Mouse (Mus musculus): ENCODE measurements at regions not wholly inside any gene's neighbourhood (a gene's known extent, or its start where the extent isn't known, plus 50 kb on each side); places are given as distances from the start of the nearest gene placed in this dataset.

- Histone ChIP-seq H3K4me2 (replicated peaks) (no peak overlapping the region), H3K9me3 (replicated peaks) (no peaks in the 10 kb centered on the region), H3K4me1 (no peaks in the 10 kb centered on the region), H3K9ac (no peak overlapping the region), H3K27ac (no peak overlapping the region), H3K27me3 (no peaks in the 10 kb centered on the region), H3K4me3 (no peak overlapping the region), H3K36me3 (no peaks in the 10 kb centered on the region)
- 89% methylated on average over 5 of the region's 5 CpGs for WGBS
- ATAC-seq (ENCODE audit: low FRiP score), result no peak
Measured at GRCm38 (mm10) chr1:72036141-72036540, 176.0 kb downstream of the Mreg start.

DNA sequence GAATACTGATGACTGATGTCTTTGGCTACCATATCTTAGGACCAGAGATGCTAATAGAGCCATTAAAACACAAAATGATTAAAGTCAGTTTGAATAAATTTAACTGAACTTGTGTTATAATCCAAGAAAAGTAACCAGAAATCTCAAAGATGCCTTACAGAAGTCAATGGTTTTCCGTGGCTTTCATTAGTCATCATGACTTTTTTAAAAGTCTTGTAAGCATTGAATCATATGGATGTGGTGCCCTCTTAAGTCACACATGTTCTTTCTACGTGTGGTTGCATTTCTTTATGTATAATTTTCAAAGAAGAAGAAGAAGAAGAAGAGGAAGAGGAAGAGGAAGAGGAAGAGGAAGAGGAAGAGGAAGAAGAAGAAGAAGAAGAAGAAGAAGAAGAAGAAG is 178.2 kb downstream of the Mreg start:
- no peak for ATAC-seq (ENCODE audit: low FRiP score)
- Histone ChIP-seq H3K9ac (no peak overlapping the region), H3K27me3 (no peaks in the 10 kb centered on the region), H3K36me3 (no peaks in the 10 kb centered on the region), H3K4me2 (replicated peaks) (no peak overlapping the region), H3K27ac (no peak overlapping the region), H3K9me3 (replicated peaks) (no peaks in the 10 kb centered on the region), H3K4me3 (no peak overlapping the region), H3K4me1 (no peaks in the 10 kb centered on the region)
- WGBS, result 86% methylated on average over 2 of the region's 2 CpGs

DNA sequence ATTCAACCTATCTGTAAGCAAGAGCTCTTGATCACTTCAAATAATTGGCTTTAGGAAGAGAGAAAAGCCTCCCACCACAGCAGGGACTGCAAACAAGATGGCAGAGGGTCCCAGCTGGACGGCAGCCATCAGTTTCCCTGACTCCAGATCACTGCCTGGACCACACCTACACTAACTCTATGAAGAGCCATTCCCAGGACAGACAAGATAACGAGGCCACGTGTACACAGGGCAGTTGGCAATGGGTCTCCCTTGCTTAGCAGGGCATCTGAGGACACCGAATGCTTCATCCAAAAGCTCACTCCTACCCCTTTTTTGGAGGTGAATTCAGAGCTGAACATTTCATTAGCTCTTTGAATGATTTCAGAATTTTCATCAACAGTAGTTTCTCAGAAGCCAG is 179.9 kb downstream of the Mreg start:
- H3K4me1 ChIP-seq, result no peaks in the 10 kb centered on the region
- no peaks in the 10 kb centered on the region for H3K27me3 ChIP-seq
- no peak overlapping the region for H3K4me3 ChIP-seq
- H3K9ac ChIP-seq, result no peak overlapping the region
- no peak overlapping the region for H3K4me2 ChIP-seq (replicated peaks)
- ATAC-seq (ENCODE audit: low FRiP score), result no peak
- no peaks in the 10 kb centered on the region for H3K9me3 ChIP-seq (replicated peaks)
- 81% methylated on average over 4 of the region's 4 CpGs for WGBS
- H3K36me3 ChIP-seq, result no peaks in the 10 kb centered on the region
- H3K27ac ChIP-seq, result no peak overlapping the region

DNA sequence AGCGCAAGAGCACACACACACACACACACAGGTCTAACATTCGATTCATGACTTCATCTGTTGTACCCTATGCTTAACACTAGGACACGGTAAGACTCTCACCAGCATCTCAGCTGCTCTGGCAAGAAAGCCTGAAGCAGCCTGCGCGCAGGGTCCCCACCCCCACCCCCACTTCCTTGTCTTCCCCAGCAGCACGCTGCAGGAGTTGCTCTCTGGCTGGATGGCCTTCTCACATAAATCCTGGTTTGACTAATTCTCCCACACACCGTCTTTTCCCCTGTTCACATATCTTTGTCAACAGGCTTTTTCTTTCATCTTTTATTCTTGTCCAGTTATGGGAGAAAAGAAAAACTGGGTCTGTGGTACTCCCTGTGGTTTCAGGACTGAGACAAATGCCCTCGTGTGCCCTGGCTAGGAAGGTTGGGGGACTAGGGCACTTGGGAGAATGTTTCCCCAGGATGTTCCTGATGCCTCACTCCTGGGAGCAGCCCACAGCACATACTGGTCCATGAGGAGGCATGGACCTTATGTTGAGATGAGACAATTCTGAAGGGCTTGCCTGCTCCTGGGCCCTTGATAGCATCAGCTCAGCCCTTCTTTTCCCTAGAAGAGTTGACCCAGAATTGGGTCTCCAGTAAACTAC is 181.2 kb downstream of the Mreg start:
- Histone ChIP-seq H3K36me3 (no peaks in the 10 kb centered on the region), H3K27me3 (no peaks in the 10 kb centered on the region), H3K4me1 (no peaks in the 10 kb centered on the region), H3K4me2 (replicated peaks) (no peak overlapping the region), H3K9me3 (replicated peaks) (no peaks in the 10 kb centered on the region), H3K4me3 (no peak overlapping the region), H3K27ac (no peak overlapping the region), H3K9ac (no peak overlapping the region)
- no peak for ATAC-seq (ENCODE audit: low FRiP score)
- WGBS, result 63% methylated on average over 8 of the region's 8 CpGs

DNA sequence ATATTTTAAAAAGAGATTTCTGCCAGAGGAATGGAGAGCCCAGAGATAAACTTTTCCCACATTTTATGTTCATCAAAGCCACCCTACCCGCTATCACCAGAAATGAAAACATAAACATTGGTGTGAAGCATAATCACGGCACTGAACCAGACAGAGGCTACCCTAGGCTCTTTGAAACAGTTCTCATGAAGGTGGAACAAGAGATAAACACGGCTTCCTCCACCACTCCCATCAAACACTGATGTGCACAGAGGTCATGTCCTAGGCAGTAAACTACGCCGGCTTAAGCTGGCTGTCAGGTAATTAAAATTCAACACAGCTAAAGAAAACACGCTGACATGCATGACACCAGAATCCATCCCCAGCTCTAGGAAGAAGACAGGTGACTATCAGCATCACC is 182.5 kb downstream of the Mreg start:
- Histone ChIP-seq H3K27me3 (no peaks in the 10 kb centered on the region), H3K4me1 (no peaks in the 10 kb centered on the region), H3K27ac (no peak overlapping the region), H3K4me2 (replicated peaks) (no peak overlapping the region), H3K4me3 (no peak overlapping the region), H3K9me3 (replicated peaks) (no peaks in the 10 kb centered on the region), H3K36me3 (no peaks in the 10 kb centered on the region), H3K9ac (no peak overlapping the region)
- WGBS, result 89% methylated on average over 6 of the region's 6 CpGs
- no peak for ATAC-seq (ENCODE audit: low FRiP score)

- no peak for ATAC-seq (ENCODE audit: low FRiP score)
- H3K27ac ChIP-seq, result no peak overlapping the region
- WGBS, result 86% methylated on average over 4 of the region's 4 CpGs
Measured at GRCm38 (mm10) chr1:72026861-72027260, 185.2 kb downstream of the Mreg start.

GRCm38 (mm10) chr1:72022631-72023030 is 189.5 kb downstream of the Mreg start:
- H3K27me3 ChIP-seq, result no peaks in the 10 kb centered on the region
- 89% methylated on average over 3 of the region's 3 CpGs for WGBS
- H3K36me3 ChIP-seq, result no peaks in the 10 kb centered on the region
- no peak overlapping the region for H3K27ac ChIP-seq
- no peak for ATAC-seq (ENCODE audit: low FRiP score)
- H3K9ac ChIP-seq, result no peak overlapping the region
- no peak overlapping the region for H3K4me3 ChIP-seq
- no peak overlapping the region for H3K4me2 ChIP-seq (replicated peaks)
- H3K9me3 ChIP-seq (replicated peaks), result no peaks in the 10 kb centered on the region
- H3K4me1 ChIP-seq, result no peaks in the 10 kb centered on the region

More at GRCm38 (mm10) chr1:72026861-72027260, 185.2 kb downstream of the Mreg start:
- no peak overlapping the region for H3K4me2 ChIP-seq (replicated peaks)
- H3K9me3 ChIP-seq (replicated peaks), result no peaks in the 10 kb centered on the region
- no peaks in the 10 kb centered on the region for H3K36me3 ChIP-seq
- H3K4me3 ChIP-seq, result no peak overlapping the region
- no peak overlapping the region for H3K9ac ChIP-seq
- H3K4me1 ChIP-seq, result no peaks in the 10 kb centered on the region
- no peaks in the 10 kb centered on the region for H3K27me3 ChIP-seq

GRCm38 (mm10) chr1:72018479-72019222 is 193.5 kb downstream of the Mreg start:
- no peak overlapping the region for H3K4me2 ChIP-seq (replicated peaks)
- 75% methylated on average over 4 of the region's 4 CpGs for WGBS
- no peak overlapping the region for H3K9ac ChIP-seq
- H3K36me3 ChIP-seq, result no peaks in the 10 kb centered on the region
- no peak for ATAC-seq (ENCODE audit: low FRiP score)
- H3K4me1 ChIP-seq, result no peaks in the 10 kb centered on the region
- no peaks in the 10 kb centered on the region for H3K27me3 ChIP-seq
- H3K27ac ChIP-seq, result no peak overlapping the region
- H3K4me3 ChIP-seq, result no peak overlapping the region
- no peaks in the 10 kb centered on the region for H3K9me3 ChIP-seq (replicated peaks)

GRCm38 (mm10) chr1:72017814-72018478 is 194.2 kb downstream of the Mreg start:
- Histone ChIP-seq H3K4me1 (no peaks in the 10 kb centered on the region), H3K4me2 (replicated peaks) (no peak overlapping the region), H3K4me3 (no peak overlapping the region), H3K36me3 (no peaks in the 10 kb centered on the region), H3K9me3 (replicated peaks) (no peaks in the 10 kb centered on the region), H3K9ac (no peak overlapping the region), H3K27me3 (no peaks in the 10 kb centered on the region), H3K27ac (no peak overlapping the region)
- ATAC-seq (ENCODE audit: low FRiP score), result no peak
- WGBS, result 80% methylated on average over 1 of the region's 1 CpGs

DNA sequence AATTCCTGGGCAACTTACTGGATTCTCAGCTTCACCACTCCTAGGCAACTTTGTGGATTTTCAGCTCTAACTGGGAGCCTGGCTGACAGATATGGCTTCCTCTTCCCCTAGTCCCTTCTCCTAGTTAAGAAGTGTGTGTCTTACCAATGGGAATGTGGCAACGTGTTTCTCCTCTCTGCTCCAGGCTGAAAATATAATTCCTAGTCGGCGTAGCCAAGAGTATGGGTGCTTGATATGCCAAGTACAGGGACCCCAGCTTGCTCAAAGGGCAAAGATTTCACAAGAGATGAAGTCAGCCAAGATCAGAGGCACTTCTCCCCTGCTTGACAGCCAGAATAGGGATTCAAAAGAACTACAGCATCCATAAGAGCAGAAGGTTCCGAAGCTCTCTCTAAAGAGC is 196.6 kb downstream of the Mreg start:
- no peaks in the 10 kb centered on the region for H3K4me1 ChIP-seq
- ATAC-seq (ENCODE audit: low FRiP score), result no peak
- H3K27me3 ChIP-seq, result no peaks in the 10 kb centered on the region
- no peaks in the 10 kb centered on the region for H3K36me3 ChIP-seq
- H3K9me3 ChIP-seq (replicated peaks), result no peaks in the 10 kb centered on the region
- H3K9ac ChIP-seq, result no peak overlapping the region
- no peak overlapping the region for H3K4me3 ChIP-seq
- 88% methylated on average over 4 of the region's 4 CpGs for WGBS
- H3K27ac ChIP-seq, result no peak overlapping the region
- no peak overlapping the region for H3K4me2 ChIP-seq (replicated peaks)

GRCm38 (mm10) chr1:72014580-72014979 is 197.5 kb downstream of the Mreg start:
- no peak overlapping the region for H3K4me3 ChIP-seq
- H3K4me2 ChIP-seq (replicated peaks), result no peak overlapping the region
- H3K27me3 ChIP-seq, result no peaks in the 10 kb centered on the region
- WGBS, result 66% methylated on average over 2 of the region's 2 CpGs
- H3K27ac ChIP-seq, result no peak overlapping the region
- no peaks in the 10 kb centered on the region for H3K36me3 ChIP-seq
- H3K4me1 ChIP-seq, result no peaks in the 10 kb centered on the region
- H3K9me3 ChIP-seq (replicated peaks), result no peaks in the 10 kb centered on the region
- no peak overlapping the region for H3K9ac ChIP-seq
- no peak for ATAC-seq (ENCODE audit: low FRiP score)

DNA sequence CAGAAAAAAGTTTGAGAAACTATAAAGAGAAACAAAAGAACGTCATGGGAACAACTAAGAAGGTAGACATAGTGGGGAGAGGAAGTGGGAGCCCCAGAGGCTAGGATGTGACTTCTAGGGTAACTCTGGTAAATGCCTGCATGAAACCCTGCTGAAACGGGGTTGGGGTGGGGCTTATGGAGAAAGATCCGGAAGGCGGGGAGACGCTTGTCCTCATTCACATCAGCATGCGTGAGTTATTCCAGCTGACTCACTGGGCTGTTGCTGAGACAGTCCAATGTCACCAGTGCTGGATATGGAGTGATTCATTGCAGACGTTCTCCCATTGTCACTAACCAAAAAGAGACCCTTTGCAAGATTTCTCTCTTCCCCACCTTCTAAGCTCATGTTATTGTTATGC is 198.2 kb downstream of the Mreg start:
- no peaks in the 10 kb centered on the region for H3K27me3 ChIP-seq
- ATAC-seq (ENCODE audit: low FRiP score), result no peak
- no peak overlapping the region for H3K27ac ChIP-seq
- H3K4me1 ChIP-seq, result no peaks in the 10 kb centered on the region
- H3K9me3 ChIP-seq (replicated peaks), result no peaks in the 10 kb centered on the region
- H3K4me3 ChIP-seq, result no peak overlapping the region
- no peak overlapping the region for H3K4me2 ChIP-seq (replicated peaks)
- 75% methylated on average over 7 of the region's 7 CpGs for WGBS
- H3K9ac ChIP-seq, result no peak overlapping the region
- no peaks in the 10 kb centered on the region for H3K36me3 ChIP-seq

DNA sequence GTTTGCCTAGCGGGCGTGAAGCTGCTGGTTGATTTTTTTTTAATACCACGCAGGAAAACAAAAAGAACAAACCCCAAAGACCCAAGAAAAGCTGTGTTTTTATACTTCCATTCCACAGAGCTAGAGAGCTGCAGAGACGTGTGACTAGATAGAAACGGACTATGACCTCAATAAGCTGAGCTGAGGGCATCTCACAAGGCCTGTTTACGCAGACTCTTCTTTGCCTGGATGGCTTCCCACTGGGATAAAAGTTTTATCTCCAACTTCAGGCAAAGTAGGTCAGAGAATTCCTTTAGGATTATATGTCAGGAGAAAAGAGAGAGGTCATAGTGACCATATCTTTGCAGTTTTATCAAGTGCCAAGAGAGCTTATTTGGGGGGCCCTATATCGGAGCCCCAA is 199.4 kb downstream of the Mreg start:
- no peaks in the 10 kb centered on the region for H3K4me1 ChIP-seq
- no peaks in the 10 kb centered on the region for H3K36me3 ChIP-seq
- no peak overlapping the region for H3K27ac ChIP-seq
- no peaks in the 10 kb centered on the region for H3K9me3 ChIP-seq (replicated peaks)
- H3K27me3 ChIP-seq, result no peaks in the 10 kb centered on the region
- WGBS, result 77% methylated on average over 7 of the region's 7 CpGs
- H3K9ac ChIP-seq, result no peak overlapping the region
- H3K4me2 ChIP-seq (replicated peaks), result no peak overlapping the region
- no peak for ATAC-seq (ENCODE audit: low FRiP score)
- H3K4me3 ChIP-seq, result no peak overlapping the region

Measured in hindbrain, embryonic 12.5 days (tissue).